32 mouse cellular contexts compared by ENCODE assay signal in the genomic region with DNA sequence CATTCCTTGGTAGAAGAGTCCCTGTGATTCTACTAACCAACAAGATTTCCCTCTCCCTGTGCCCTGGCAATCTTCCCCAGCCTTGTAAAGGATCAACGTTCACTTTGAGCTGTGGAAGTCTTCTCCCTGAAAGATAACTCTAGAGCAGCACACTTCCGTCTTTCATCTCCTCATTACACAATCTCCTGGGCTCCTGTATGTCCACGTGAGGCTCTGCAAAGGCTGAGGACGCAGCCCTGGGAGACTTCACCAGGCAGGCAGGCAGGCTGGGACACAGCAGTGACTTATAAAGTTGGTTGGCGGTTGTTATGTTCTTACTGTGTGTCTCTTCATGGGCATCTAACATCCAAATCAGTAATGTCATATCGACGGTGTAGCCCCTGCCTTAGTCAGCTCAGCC.
DNase-seq lines count a peak whose midpoint lies in the region; ATAC-seq and TF ChIP-seq lines count a peak whose summit lies in the region.
"Had no signal": no experiment of that assay in that cellular context is flagged by ENCODE, and none has a peak within 500 bp of the region (broad histone marks: within the 10 kb centered on the region; RNA-seq: fewer than 3 reads in every experiment).

No protein-coding gene starts in this region.

- H3K4me1 ChIP-seq in kidney, embryonic 15.5 days: no peaks in the 10 kb centered on the region
- no peaks in the 10 kb centered on the region for H3K4me1 ChIP-seq in heart, postnatal 0 days (ENCODE audit: control insufficient read depth, insufficient read depth)
- H3K4me1 ChIP-seq: forebrain, embryonic 13.5 days; heart, embryonic 15.5 days; hindbrain, embryonic 12.5 days; liver, embryonic 12.5 days; megakaryocyte, embryonic 14.5 days; midbrain, embryonic 12.5 days; neural tube, embryonic 12.5 days had no signal

- no peak for ATAC-seq in kidney, embryonic 15.5 days (replicated peaks; ENCODE audit: low FRiP score)
- peak; percentile 86 for ATAC-seq in heart, postnatal 0 days (ENCODE audit: insufficient read depth, low read depth)
- ATAC-seq: activated CD4-positive, CD25-positive, alpha-beta regulatory T cell, adult 4 months; CD4-positive, CD25-positive, alpha-beta regulatory T cell, adult 4 months; forebrain, embryonic 13.5 days; liver, embryonic 12.5 days; liver, postnatal 0 days had no signal

- H3K4me3 ChIP-seq in kidney, embryonic 15.5 days (replicated peaks): no peak overlapping the region
- H3K4me3 ChIP-seq in heart, postnatal 0 days (ENCODE audit: low read depth, low read length): no peak overlapping the region
- H3K4me3 ChIP-seq: forebrain, embryonic 13.5 days; heart, embryonic 15.5 days; hindbrain, embryonic 12.5 days; liver, embryonic 12.5 days; megakaryocyte, embryonic 14.5 days; midbrain, embryonic 12.5 days; myocyte; neural tube, embryonic 12.5 days had no signal

- H3K27me3 ChIP-seq in kidney, embryonic 15.5 days: no peaks in the 10 kb centered on the region
- H3K27me3 ChIP-seq in heart, postnatal 0 days (ENCODE audit: control insufficient read depth, insufficient read depth, low read length): peaks cover 68% of the 10 kb centered on the region
- H3K27me3 ChIP-seq: forebrain, embryonic 13.5 days; hindbrain, embryonic 12.5 days; liver, embryonic 12.5 days; megakaryocyte, embryonic 14.5 days; midbrain, embryonic 12.5 days; neural tube, embryonic 12.5 days had no signal

- H3K4me2 ChIP-seq in kidney, embryonic 15.5 days: no peak overlapping the region
- H3K4me2 ChIP-seq in heart, postnatal 0 days (ENCODE audit: low read depth, low read length): no peak overlapping the region
- H3K4me2 ChIP-seq: forebrain, embryonic 13.5 days; heart, embryonic 15.5 days; hindbrain, embryonic 12.5 days; liver, embryonic 12.5 days; midbrain, embryonic 12.5 days; neural tube, embryonic 12.5 days had no signal

- no peaks in the 10 kb centered on the region for H3K36me3 ChIP-seq in kidney, embryonic 15.5 days
- H3K36me3 ChIP-seq in heart, postnatal 0 days (replicated peaks; ENCODE audit: control insufficient read depth, insufficient read depth, low read length): no peaks in the 10 kb centered on the region
- H3K36me3 ChIP-seq: heart, embryonic 15.5 days; hindbrain, embryonic 12.5 days; liver, embryonic 12.5 days; midbrain, embryonic 12.5 days; neural tube, embryonic 12.5 days had no signal

- intact Hi-C loops in heart, postnatal 25 days (cut with DNase I): no loop called here
- intact Hi-C loops in gastrocnemius, postnatal 14 days (cut with DNase I; ENCODE audit: low total_unique reads): no loop called here

- H3K9ac ChIP-seq in kidney, embryonic 15.5 days: no peak overlapping the region
- no peak overlapping the region for H3K9ac ChIP-seq in heart, postnatal 0 days (replicated peaks; ENCODE audit: low read depth, low read length)
- H3K9ac ChIP-seq: forebrain, embryonic 13.5 days; heart, embryonic 15.5 days; hindbrain, embryonic 12.5 days; liver, embryonic 12.5 days; liver, postnatal 0 days; midbrain, embryonic 12.5 days; neural tube, embryonic 12.5 days had no signal

- no peak for TF ChIP-seq CTCF in heart, postnatal 0 days (IDR thresholded peaks at IDR 0.05; ENCODE audit: low read depth)

- H3K27ac ChIP-seq in kidney, embryonic 15.5 days: no peak overlapping the region
- no peak overlapping the region for H3K27ac ChIP-seq in heart, postnatal 0 days (ENCODE audit: low read depth)
- H3K27ac ChIP-seq: forebrain, embryonic 13.5 days; heart, embryonic 15.5 days; hindbrain, embryonic 12.5 days; kidney, postnatal 0 days; liver, embryonic 12.5 days; midbrain, embryonic 12.5 days; neural tube, embryonic 12.5 days had no signal

- WGBS in kidney, embryonic 15.5 days: 76% methylated on average over 7 of the region's 7 CpGs
- 24% methylated on average over 7 of the region's 7 CpGs for WGBS in heart, postnatal 0 days

- peak; percentile 9 to 12 for DNase-seq in heart, adult 18-20 months
- no peak for DNase-seq in heart, postnatal 25 days (ENCODE audit: low spot score)
- peak; percentile 26 for DNase-seq in kidney, adult 9 months
- peak; percentile 27 for DNase-seq in brain, adult 2 months (ENCODE audit: low read depth, low spot score)
- DNase-seq in heart, postnatal 0 days (ENCODE audit: low spot score): peak; percentile 54
- no peak for DNase-seq in gastrocnemius, postnatal 14 days
- no peak for DNase-seq in cerebellum, postnatal 14 days
- DNase-seq: adrenal gland, adult 2 months; adrenal gland, postnatal 36 days; cerebellum, adult 8-10 months; cerebellum, postnatal 36 days; gastrocnemius, postnatal 36 days; kidney, adult 11 months; layer of hippocampus, postnatal 36 days; left cerebral cortex, postnatal 4 days; liver, postnatal 0 days; lung, postnatal 4 days; right cerebral cortex, adult 18-20 months; spleen, adult 18-20 months; thymus, postnatal 4 days had no signal

- H3K9me3 ChIP-seq in kidney, embryonic 15.5 days (replicated peaks): no peaks in the 10 kb centered on the region
- H3K9me3 ChIP-seq in heart, postnatal 0 days (replicated peaks; ENCODE audit: control insufficient read depth, low read length): no peaks in the 10 kb centered on the region
- H3K9me3 ChIP-seq: forebrain, embryonic 13.5 days; heart, embryonic 15.5 days; hindbrain, embryonic 12.5 days; liver, embryonic 12.5 days; midbrain, embryonic 12.5 days; neural tube, embryonic 12.5 days had no signal

- no peak for TF ChIP-seq EP300 in heart, postnatal 0 days (IDR thresholded peaks at IDR 0.05; ENCODE audit: low read depth)

Comparison
In these comparisons a context has a peak if more than half of its experiments do, and no peak if none do; other contexts are left out.
1. DNase-seq: peak in heart, adult 18-20 months (2 of 2), kidney, adult 9 months (single experiment), brain, adult 2 months (single experiment) and heart, postnatal 0 days (single experiment); none in heart, postnatal 25 days (single experiment), gastrocnemius, postnatal 14 days (single experiment) and cerebellum, postnatal 14 days (0 of 2).